Mouse (Mus musculus) liver, embryonic 12.5 days (tissue): ENCODE data around the gene Xxylt1. TPM values are rescaled to one million over a fixed set of nuclear protein-coding genes. Genes with fewer than 3 reads are reported as not detected.
A peak's percentile ranks its signal among the peaks of the same experiment; 100 is the strongest.

ENCODE experiments used
- ATAC-seq: fragments of 200-750 bp; cut with Nextera tagmentation; 2 replicates; pipeline ENCODE4 v1.8.0; 2017; ENCODE audit warnings: moderate number of reproducible peaks, mild to moderate bottlenecking, moderate library complexity
- H3K27ac ChIP-seq: fragments of 300-500 bp; sonication (generic); 2 replicates; pipeline ENCODE4 v1.5.1; 2016; ENCODE audit warnings: mild to moderate bottlenecking
- H3K27me3 ChIP-seq: fragments of 300-500 bp; sonication (generic); replicated peaks from 2 replicates; pipeline ENCODE4 v1.6.1; 2016; ENCODE audit warnings: mild to moderate bottlenecking, moderate library complexity
- H3K36me3 ChIP-seq: fragments of 300-500 bp; sonication (generic); 2 replicates; pipeline ENCODE4 v1.6.1; 2016; ENCODE audit warnings: mild to moderate bottlenecking, moderate library complexity
- H3K4me1 ChIP-seq: fragments of 300-500 bp; sonication (generic); 2 replicates; pipeline ENCODE4 v1.6.1; 2016
- H3K4me2 ChIP-seq: fragments of 300-500 bp; sonication (generic); 2 replicates; pipeline ENCODE4 v1.6.1; 2016; ENCODE audit warnings: mild to moderate bottlenecking, moderate library complexity
- H3K4me3 ChIP-seq: fragments of 300-500 bp; sonication (generic); 2 replicates; pipeline ENCODE4 v1.5.1; 2016; ENCODE audit warnings: mild to moderate bottlenecking, moderate library complexity
- H3K9ac ChIP-seq: fragments of 300-500 bp; sonication (generic); 2 replicates; pipeline ENCODE4 v1.6.1; 2016; ENCODE audit warnings: mild to moderate bottlenecking, moderate library complexity
- H3K9me3 ChIP-seq: fragments of 300-500 bp; sonication (generic); replicated peaks from 2 replicates; pipeline ENCODE4 v1.6.1; 2016; ENCODE audit warnings: mild to moderate bottlenecking, moderate library complexity
- WGBS: fragments of 180-500 bp; shearing (Covaris S2); methylation state at CpG from one replicate; pipeline ENCODE4 v1.1.7; 2016; ENCODE audit not compliant: insufficient replicate concordance; 5-methylcytosine and 5-hydroxymethylcytosine counted together
- polyA plus RNA-seq: library from polyadenylated mRNA; unstranded; fragments of >200 nt; fragmentation: Nextera tagmentation; extraction: Ambion mirVana; gene quantifications from 2 replicates; pipeline ENCODE4 v1.2.1, GENCODE M21; 2016

Gene Xxylt1
- polyA plus RNA-seq, 1 experiment from 2014 or later: 7.5 TPM

GRCm38 (mm10) chr16:31074324-31074908, 6.8 kb downstream of the Xxylt1 start:
- Histone ChIP-seq H3K36me3 (peaks cover 9% of the 10 kb centered on the region; the same call in 1 of the 2 replicates), H3K27ac (no peak overlapping the region), H3K4me1 (peaks cover 20% of the 10 kb centered on the region), H3K4me2 (no peak overlapping the region), H3K9me3 (no peaks in the 10 kb centered on the region), H3K27me3 (no peaks in the 10 kb centered on the region), H3K4me3 (no peak overlapping the region), H3K9ac (no peak overlapping the region)
- ATAC-seq: no peak
- 53% methylated on average over 3 of the region's 3 CpGs for WGBS

GRCm38 (mm10) chr16:31071731-31072130, 9.5 kb downstream of the Xxylt1 start:
- Histone ChIP-seq H3K27ac (no peak overlapping the region), H3K4me3 (no peak overlapping the region)
- ATAC-seq: no peak

GRCm38 (mm10) chr16:31070358-31071133, 10.7 kb downstream of the Xxylt1 start:
- H3K4me1 ChIP-seq: peaks cover 45% of the 10 kb centered on the region
- H3K9me3 ChIP-seq: no peaks in the 10 kb centered on the region
- 15% methylated on average over 19 of the region's 21 CpGs for WGBS
- H3K4me2 ChIP-seq: peak overlapping the region; percentile 47
- H3K27me3 ChIP-seq: no peaks in the 10 kb centered on the region
- no peak overlapping the region for H3K4me3 ChIP-seq
- H3K36me3 ChIP-seq: no peaks in the 10 kb centered on the region
- no peak overlapping the region for H3K27ac ChIP-seq
- peak; percentile 40 for ATAC-seq
- no peak overlapping the region; the same call in 1 of the 2 replicates for H3K9ac ChIP-seq

More at GRCm38 (mm10) chr16:31071731-31072130, 9.5 kb downstream of the Xxylt1 start:
- Histone ChIP-seq H3K9ac (no peak overlapping the region), H3K36me3 (no peaks in the 10 kb centered on the region), H3K27me3 (no peaks in the 10 kb centered on the region), H3K9me3 (no peaks in the 10 kb centered on the region), H3K4me2 (no peak overlapping the region), H3K4me1 (peaks cover 33% of the 10 kb centered on the region)
- WGBS: 78% methylated on average over 6 of the region's 6 CpGs

GRCm38 (mm10) chr16:31069211-31070166, 11.7 kb downstream of the Xxylt1 start:
- H3K36me3 ChIP-seq: no peaks in the 10 kb centered on the region
- peaks cover 46% of the 10 kb centered on the region for H3K4me1 ChIP-seq
- H3K9me3 ChIP-seq: no peaks in the 10 kb centered on the region
- 72% methylated on average over 14 of the region's 14 CpGs for WGBS
- H3K9ac ChIP-seq: no peak overlapping the region
- no peak for ATAC-seq
- no peak overlapping the region for H3K4me3 ChIP-seq
- H3K27ac ChIP-seq: no peak overlapping the region
- H3K27me3 ChIP-seq: no peaks in the 10 kb centered on the region
- H3K4me2 ChIP-seq: no peak overlapping the region

GRCm38 (mm10) chr16:31068280-31068679, 13.0 kb downstream of the Xxylt1 start:
- 84% methylated on average over 7 of the region's 7 CpGs for WGBS
- Histone ChIP-seq H3K27ac (no peak overlapping the region), H3K4me1 (peaks cover 46% of the 10 kb centered on the region), H3K9me3 (no peaks in the 10 kb centered on the region), H3K4me3 (no peak overlapping the region), H3K27me3 (no peaks in the 10 kb centered on the region), H3K36me3 (no peaks in the 10 kb centered on the region), H3K4me2 (no peak overlapping the region), H3K9ac (no peak overlapping the region)
- no peak for ATAC-seq

- Histone ChIP-seq H3K4me1 (peaks cover 46% of the 10 kb centered on the region), H3K9ac (no peak overlapping the region), H3K27me3 (no peaks in the 10 kb centered on the region), H3K27ac (peak overlapping the region; percentile 57), H3K4me3 (peak overlapping the region; percentile 34), H3K9me3 (no peaks in the 10 kb centered on the region), H3K4me2 (peak overlapping the region; percentile 57), H3K36me3 (no peaks in the 10 kb centered on the region)
- 19% methylated on average over 15 of the region's 15 CpGs for WGBS
- ATAC-seq: peak; percentile 48
Measured at GRCm38 (mm10) chr16:31066344-31067098, 14.7 kb downstream of the Xxylt1 start.

- 72% methylated on average over 6 of the region's 6 CpGs for WGBS
- H3K9me3 ChIP-seq: no peaks in the 10 kb centered on the region
- no peak for ATAC-seq
- H3K4me2 ChIP-seq: no peak overlapping the region
- no peak overlapping the region for H3K4me3 ChIP-seq
- no peaks in the 10 kb centered on the region for H3K36me3 ChIP-seq
- no peak overlapping the region for H3K9ac ChIP-seq
- H3K4me1 ChIP-seq: peaks cover 41% of the 10 kb centered on the region
- H3K27ac ChIP-seq: no peak overlapping the region
- H3K27me3 ChIP-seq: no peaks in the 10 kb centered on the region
Measured at GRCm38 (mm10) chr16:31064782-31065181, 16.4 kb downstream of the Xxylt1 start.

- ATAC-seq: no peak
Measured at GRCm38 (mm10) chr16:31062918-31063317, 18.3 kb downstream of the Xxylt1 start.

GRCm38 (mm10) chr16:31061246-31061880, 19.9 kb downstream of the Xxylt1 start:
- no peak for ATAC-seq
- H3K9me3 ChIP-seq: no peaks in the 10 kb centered on the region
- no peaks in the 10 kb centered on the region for H3K27me3 ChIP-seq
- no peak overlapping the region for H3K27ac ChIP-seq
- no peak overlapping the region for H3K4me3 ChIP-seq
- peaks cover 19% of the 10 kb centered on the region for H3K4me1 ChIP-seq
- no peaks in the 10 kb centered on the region for H3K36me3 ChIP-seq
- H3K9ac ChIP-seq: no peak overlapping the region
- WGBS: 79% methylated on average over 11 of the region's 11 CpGs
- no peak overlapping the region for H3K4me2 ChIP-seq

More at GRCm38 (mm10) chr16:31062918-31063317, 18.3 kb downstream of the Xxylt1 start:
- no peak overlapping the region for H3K27ac ChIP-seq
- no peaks in the 10 kb centered on the region for H3K27me3 ChIP-seq
- WGBS: 39% methylated on average over 3 of the region's 3 CpGs
- H3K4me2 ChIP-seq: no peak overlapping the region
- no peak overlapping the region for H3K9ac ChIP-seq
- no peaks in the 10 kb centered on the region for H3K36me3 ChIP-seq
- no peak overlapping the region for H3K4me3 ChIP-seq
- peaks cover 29% of the 10 kb centered on the region for H3K4me1 ChIP-seq
- no peaks in the 10 kb centered on the region for H3K9me3 ChIP-seq

GRCm38 (mm10) chr16:31060714-31061113, 20.5 kb downstream of the Xxylt1 start:
- ATAC-seq: no peak
- Histone ChIP-seq H3K9ac (no peak overlapping the region), H3K27ac (no peak overlapping the region), H3K4me3 (no peak overlapping the region), H3K4me2 (no peak overlapping the region), H3K9me3 (no peaks in the 10 kb centered on the region), H3K4me1 (peaks cover 13% of the 10 kb centered on the region), H3K27me3 (no peaks in the 10 kb centered on the region), H3K36me3 (no peaks in the 10 kb centered on the region)
- WGBS: 81% methylated on average over 13 of the region's 13 CpGs

- 78% methylated on average over 3 of the region's 3 CpGs for WGBS
- ATAC-seq: no peak
- no peak overlapping the region for H3K27ac ChIP-seq
- no peak overlapping the region for H3K4me3 ChIP-seq
- peaks cover 9% of the 10 kb centered on the region; the same call in 1 of the 2 replicates for H3K4me1 ChIP-seq
- no peak overlapping the region for H3K4me2 ChIP-seq
- H3K36me3 ChIP-seq: no peaks in the 10 kb centered on the region
- H3K27me3 ChIP-seq: no peaks in the 10 kb centered on the region
- no peak overlapping the region for H3K9ac ChIP-seq
- no peaks in the 10 kb centered on the region for H3K9me3 ChIP-seq
Measured at GRCm38 (mm10) chr16:31060226-31060625, 21.0 kb downstream of the Xxylt1 start.
